Mouse (Mus musculus): ENCODE results near the gene Dhrs3. TPM values are rescaled to one million over a fixed set of nuclear protein-coding genes. Genes with fewer than 3 reads are reported as not detected.

Gene Dhrs3
- polyA plus RNA-seq, 1 experiment from 2014 or later, result 21.5 TPM

DNA sequence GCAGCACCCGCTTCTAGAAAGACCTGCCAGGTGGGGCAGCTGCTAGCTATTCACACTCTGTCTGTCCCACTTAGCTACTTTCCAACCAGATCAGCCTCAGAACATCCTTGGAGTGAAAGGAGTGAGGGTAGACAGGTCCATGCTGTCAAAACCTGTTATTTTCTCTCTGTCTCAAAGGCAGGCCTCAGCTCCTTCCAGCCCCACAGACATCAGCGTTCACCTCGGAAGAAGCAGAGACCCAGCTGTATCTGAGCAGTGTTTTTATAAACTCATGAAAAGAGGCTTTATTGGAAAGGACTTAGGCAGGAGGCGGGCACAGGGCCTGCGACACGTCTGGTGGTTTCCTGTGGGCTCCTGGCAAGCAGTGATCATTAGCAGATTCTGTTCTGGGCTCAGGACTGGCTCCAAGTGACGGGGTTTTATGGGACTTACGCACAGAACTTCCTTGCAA, 9.7 kb upstream of the Dhrs3 start:
- H3K27ac ChIP-seq (ENCODE audit: low read depth, low read length), result no peak overlapping the region
- ATAC-seq (ENCODE audit: low FRiP score) (no peak), DNase-seq (ENCODE audit: low spot score) (no peak)
- H3K4me3 ChIP-seq (ENCODE audit: low read depth, low read length), result no peak overlapping the region
- H3K27me3 ChIP-seq (ENCODE audit: control insufficient read depth, insufficient read depth, low read length), result no peaks in the 10 kb centered on the region
- H3K4me1 ChIP-seq (replicated peaks; ENCODE audit: control insufficient read depth, insufficient read depth, low read length), result no peaks in the 10 kb centered on the region
- no peak overlapping the region for H3K9ac ChIP-seq (ENCODE audit: low read depth, low read length)
- no peaks in the 10 kb centered on the region for H3K9me3 ChIP-seq (ENCODE audit: control insufficient read depth, low read length)
- H3K36me3 ChIP-seq (ENCODE audit: control insufficient read depth, insufficient read depth, low read length), result no peaks in the 10 kb centered on the region
- no peak overlapping the region for H3K4me2 ChIP-seq (replicated peaks; ENCODE audit: low read depth, low read length)
- WGBS, result 74% methylated on average over 8 of the region's 8 CpGs

DNA sequence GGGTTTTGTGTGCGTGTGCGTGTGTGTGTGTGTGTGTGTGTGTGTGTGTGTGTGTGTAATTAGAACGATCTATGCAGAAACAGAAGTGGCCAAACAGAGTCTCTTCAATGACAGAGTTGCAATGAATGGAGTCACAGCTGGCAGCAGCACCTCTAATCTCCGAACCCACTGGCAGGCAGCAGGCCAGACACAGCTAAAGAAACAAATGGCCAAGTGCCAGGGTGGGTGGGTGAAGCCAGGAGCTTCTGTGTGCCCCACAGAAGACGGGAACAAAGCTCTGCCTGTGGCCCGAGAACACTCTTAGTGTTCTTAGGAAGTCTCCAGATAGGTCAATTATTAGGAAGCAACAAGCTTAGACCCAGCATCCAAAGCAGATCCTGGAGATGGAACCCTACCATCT, 6.2 kb upstream of the Dhrs3 start:
- DNase-seq (ENCODE audit: low spot score), result no peak
- H3K27ac ChIP-seq (ENCODE audit: low read depth, low read length), result no peak overlapping the region
- 0 out of 2 replicates have a peak, but pooled peaks cover 2% of the 10 kb centered on the region for H3K27me3 ChIP-seq (ENCODE audit: control insufficient read depth, insufficient read depth, low read length)
- no peak for ATAC-seq (ENCODE audit: low FRiP score)
- no peak overlapping the region for H3K4me3 ChIP-seq (ENCODE audit: low read depth, low read length)
- H3K36me3 ChIP-seq (ENCODE audit: control insufficient read depth, insufficient read depth, low read length), result no peaks in the 10 kb centered on the region
- no peaks in the 10 kb centered on the region for H3K9me3 ChIP-seq (ENCODE audit: control insufficient read depth, low read length)
- H3K4me2 ChIP-seq (replicated peaks; ENCODE audit: low read depth, low read length), result no peak overlapping the region
- WGBS, result 71% methylated on average over 6 of the region's 6 CpGs
- no peaks in the 10 kb centered on the region for H3K4me1 ChIP-seq (replicated peaks; ENCODE audit: control insufficient read depth, insufficient read depth, low read length)
- H3K9ac ChIP-seq (ENCODE audit: low read depth, low read length), result no peak overlapping the region

DNA sequence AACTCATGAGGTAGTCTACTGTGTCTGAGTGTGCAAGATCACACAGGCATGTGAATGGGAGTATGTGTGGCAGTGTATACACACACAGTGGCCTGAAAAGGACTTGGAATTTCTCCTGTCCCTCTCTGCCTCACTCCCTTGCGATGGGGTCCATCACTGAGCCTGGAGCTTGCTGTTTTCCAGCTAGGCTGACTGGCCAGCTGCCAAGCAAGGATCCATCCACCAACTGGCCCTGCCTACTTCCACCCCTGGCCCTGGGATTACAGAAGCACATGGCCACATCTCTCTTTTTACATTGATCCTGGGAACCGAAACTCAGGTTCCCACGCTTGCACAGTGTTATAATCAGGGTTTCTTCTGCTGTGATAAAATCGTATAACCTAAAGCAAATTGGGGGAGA, 3.9 kb upstream of the Dhrs3 start:
- H3K4me1 ChIP-seq (replicated peaks; ENCODE audit: control insufficient read depth, insufficient read depth, low read length), result peaks cover under 1% of the 10 kb centered on the region
- DNase-seq (ENCODE audit: low spot score) (no peak), ATAC-seq (ENCODE audit: low FRiP score) (no peak)
- peaks cover 9% of the 10 kb centered on the region for H3K27me3 ChIP-seq (ENCODE audit: control insufficient read depth, insufficient read depth, low read length)
- no peak overlapping the region for H3K27ac ChIP-seq (ENCODE audit: low read depth, low read length)
- no peak overlapping the region for H3K9ac ChIP-seq (ENCODE audit: low read depth, low read length)
- no peak overlapping the region for H3K4me2 ChIP-seq (replicated peaks; ENCODE audit: low read depth, low read length)
- H3K36me3 ChIP-seq (ENCODE audit: control insufficient read depth, insufficient read depth, low read length), result no peaks in the 10 kb centered on the region
- no peak overlapping the region for H3K4me3 ChIP-seq (ENCODE audit: low read depth, low read length)
- no peaks in the 10 kb centered on the region for H3K9me3 ChIP-seq (ENCODE audit: control insufficient read depth, low read length)
- 93% methylated on average over 4 of the region's 4 CpGs for WGBS

DNA sequence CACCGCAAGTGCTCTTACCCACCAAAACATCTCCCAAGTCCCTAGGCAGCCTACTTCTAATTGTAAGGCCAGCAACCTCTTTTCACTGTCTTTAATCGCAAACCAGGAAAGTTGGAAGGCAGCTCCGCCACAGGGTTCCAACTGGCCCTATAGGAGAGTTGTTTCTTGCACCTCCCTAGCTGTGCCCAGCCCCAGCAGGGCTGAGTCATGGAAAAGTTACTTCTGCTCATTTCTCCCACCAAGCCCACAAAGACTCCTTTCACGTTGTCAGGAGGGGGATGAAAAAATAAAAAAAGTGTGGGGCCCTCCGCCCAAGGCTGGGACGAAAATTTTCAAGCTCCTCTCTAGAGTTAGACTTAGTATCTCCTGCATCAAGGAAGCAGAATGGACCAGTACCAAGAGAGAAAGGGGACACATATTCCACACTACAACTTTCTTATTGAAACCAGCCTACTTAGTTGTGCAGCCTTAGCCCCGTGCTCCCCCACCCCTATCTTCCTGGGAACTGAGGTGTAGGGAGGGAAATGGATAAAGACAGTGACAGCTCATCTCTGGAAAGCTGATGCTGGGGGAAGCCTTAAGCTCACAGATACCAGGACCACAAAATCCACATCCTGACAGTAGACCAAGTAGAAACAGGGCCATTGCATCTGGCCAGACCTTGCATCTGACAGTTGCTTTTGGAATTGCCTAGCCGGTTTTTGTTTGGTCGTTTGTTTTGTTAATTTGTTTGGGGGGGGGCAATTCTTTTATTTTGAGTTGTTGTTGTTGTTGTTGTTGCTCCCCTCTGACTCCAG, 2.9 kb upstream of the Dhrs3 start:
- no peak for DNase-seq (ENCODE audit: low spot score)

DNA sequence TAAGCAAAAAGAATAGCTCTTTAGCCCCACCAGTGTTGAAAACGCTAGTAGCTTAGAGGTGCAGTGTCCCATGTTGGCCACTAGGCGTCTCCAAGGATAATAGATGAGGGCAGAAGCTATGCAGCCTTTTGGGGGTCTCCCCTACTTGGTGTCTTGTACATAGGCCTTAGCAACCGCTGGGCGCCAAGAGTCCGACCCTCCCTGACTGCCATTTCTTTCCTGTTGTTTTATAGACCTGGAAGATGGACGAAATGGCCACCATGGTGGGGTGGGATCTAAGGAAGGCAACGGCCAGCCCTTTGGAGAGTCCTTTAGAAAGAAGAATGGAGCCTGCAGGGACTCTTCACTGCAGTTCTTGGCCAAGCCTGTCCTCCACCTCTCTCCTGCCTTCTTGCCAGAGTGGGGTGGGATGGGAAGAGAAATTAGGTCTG, 1.9 kb upstream of the Dhrs3 start:
- H3K27ac ChIP-seq (ENCODE audit: low read depth, low read length), result no peak overlapping the region
- H3K27me3 ChIP-seq (ENCODE audit: control insufficient read depth, insufficient read depth, low read length), result peaks cover 22% of the 10 kb centered on the region
- no peak overlapping the region for H3K4me2 ChIP-seq (replicated peaks; ENCODE audit: low read depth, low read length)
- ATAC-seq (ENCODE audit: low FRiP score) (peak; percentile 47), DNase-seq (ENCODE audit: low spot score) (peak; percentile 84)
- 10% methylated on average over 7 of the region's 7 CpGs for WGBS
- H3K4me1 ChIP-seq (replicated peaks; ENCODE audit: control insufficient read depth, insufficient read depth, low read length), result peaks cover 6% of the 10 kb centered on the region
- H3K9ac ChIP-seq (ENCODE audit: low read depth, low read length), result no peak overlapping the region
- H3K36me3 ChIP-seq (ENCODE audit: control insufficient read depth, insufficient read depth, low read length), result no peaks in the 10 kb centered on the region
- no peak overlapping the region for H3K4me3 ChIP-seq (ENCODE audit: low read depth, low read length)
- H3K9me3 ChIP-seq (ENCODE audit: control insufficient read depth, low read length), result no peaks in the 10 kb centered on the region

More for the DNA sequence above, 2.9 kb upstream of the Dhrs3 start:
- Histone ChIP-seq H3K9ac (ENCODE audit: low read depth, low read length) (no peak overlapping the region), H3K27me3 (ENCODE audit: control insufficient read depth, insufficient read depth, low read length) (peaks cover 18% of the 10 kb centered on the region), H3K27ac (ENCODE audit: low read depth, low read length) (no peak overlapping the region), H3K4me2 (replicated peaks; ENCODE audit: low read depth, low read length) (no peak overlapping the region), H3K4me1 (replicated peaks; ENCODE audit: control insufficient read depth, insufficient read depth, low read length) (peaks cover 6% of the 10 kb centered on the region), H3K9me3 (ENCODE audit: control insufficient read depth, low read length) (no peaks in the 10 kb centered on the region), H3K36me3 (ENCODE audit: control insufficient read depth, insufficient read depth, low read length) (no peaks in the 10 kb centered on the region), H3K4me3 (ENCODE audit: low read depth, low read length) (no peak overlapping the region)
- ATAC-seq (ENCODE audit: low FRiP score), result no peak
- WGBS, result 77% methylated on average over 9 of the region's 9 CpGs

DNA sequence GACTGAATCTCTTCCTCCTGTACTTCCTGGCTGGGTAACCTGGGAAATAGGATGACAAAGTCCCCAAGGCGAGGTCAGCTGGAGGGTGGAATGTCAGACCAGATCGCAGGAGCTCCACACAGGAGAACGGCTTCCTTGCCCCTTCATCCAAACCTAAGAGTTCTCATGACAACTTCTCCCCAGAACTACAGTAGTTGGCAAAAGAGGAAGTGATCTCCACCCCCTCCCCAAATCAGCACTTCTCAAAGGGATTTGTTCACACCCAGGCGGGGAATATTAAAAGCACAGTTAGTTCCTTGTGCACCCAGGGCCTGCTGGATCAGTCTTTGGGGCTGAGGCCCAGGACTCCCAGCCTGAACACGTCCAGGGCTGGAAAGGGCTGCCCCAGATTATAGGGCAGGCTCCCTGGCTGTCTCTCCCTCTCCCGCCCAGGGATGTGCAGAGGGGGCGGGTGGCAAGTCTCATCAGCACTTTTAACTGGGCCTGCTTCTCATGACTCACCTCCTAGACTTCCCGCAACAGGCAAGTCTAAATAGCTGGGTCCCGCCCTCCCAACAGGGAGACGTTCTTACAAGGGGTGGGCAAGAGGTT, 1.4 kb upstream of the Dhrs3 start:
- Histone ChIP-seq H3K4me2 (replicated peaks; ENCODE audit: low read depth, low read length) (no peak overlapping the region), H3K27me3 (ENCODE audit: control insufficient read depth, insufficient read depth, low read length) (peaks cover 22% of the 10 kb centered on the region), H3K27ac (ENCODE audit: low read depth, low read length) (no peak overlapping the region), H3K9me3 (ENCODE audit: control insufficient read depth, low read length) (no peaks in the 10 kb centered on the region), H3K4me1 (replicated peaks; ENCODE audit: control insufficient read depth, insufficient read depth, low read length) (peaks cover 6% of the 10 kb centered on the region), H3K36me3 (ENCODE audit: control insufficient read depth, insufficient read depth, low read length) (no peaks in the 10 kb centered on the region), H3K4me3 (ENCODE audit: low read depth, low read length) (no peak overlapping the region), H3K9ac (ENCODE audit: low read depth, low read length) (no peak overlapping the region)
- DNase-seq (ENCODE audit: low spot score) (peak; percentile 15), ATAC-seq (ENCODE audit: low FRiP score) (0 out of 2 replicates have a peak, but pooled peaks have one; percentile 1)
- 44% methylated on average over 10 of the region's 10 CpGs for WGBS

DNA sequence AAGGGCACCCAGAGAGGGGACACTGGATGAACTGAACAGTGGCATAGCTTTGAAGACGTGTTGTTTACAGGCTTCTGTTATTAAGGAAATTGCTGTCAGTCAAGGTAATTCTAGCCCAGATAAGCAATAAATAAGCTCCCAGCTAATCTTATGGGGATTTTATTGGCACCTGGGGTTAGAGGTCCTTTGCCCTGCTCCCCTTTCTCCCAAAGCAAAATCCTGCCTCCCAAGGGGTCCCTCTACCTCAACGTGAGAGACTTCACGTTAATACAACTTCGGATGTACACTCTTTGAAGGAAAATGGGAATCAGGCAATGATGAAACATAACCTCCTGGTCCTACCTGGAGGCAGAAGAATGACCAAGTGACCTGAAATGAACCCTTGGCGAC, 889 bp upstream of the Dhrs3 start:
- 0 out of 2 replicates have a peak, but pooled peaks have one; percentile 0 for ATAC-seq (ENCODE audit: low FRiP score)
- Histone ChIP-seq H3K4me2 (replicated peaks; ENCODE audit: low read depth, low read length) (peak overlapping the region; percentile 83), H3K4me1 (replicated peaks; ENCODE audit: control insufficient read depth, insufficient read depth, low read length) (peaks cover 6% of the 10 kb centered on the region), H3K36me3 (ENCODE audit: control insufficient read depth, insufficient read depth, low read length) (no peaks in the 10 kb centered on the region), H3K27me3 (ENCODE audit: control insufficient read depth, insufficient read depth, low read length) (peaks cover 22% of the 10 kb centered on the region), H3K4me3 (ENCODE audit: low read depth, low read length) (peak overlapping the region; percentile 39), H3K9me3 (ENCODE audit: control insufficient read depth, low read length) (no peaks in the 10 kb centered on the region), H3K9ac (ENCODE audit: low read depth, low read length) (no peak overlapping the region), H3K27ac (ENCODE audit: low read depth, low read length) (no peak overlapping the region)
- DNase-seq (ENCODE audit: low spot score), result no peak
- 11% methylated on average over 5 of the region's 5 CpGs for WGBS

DNA sequence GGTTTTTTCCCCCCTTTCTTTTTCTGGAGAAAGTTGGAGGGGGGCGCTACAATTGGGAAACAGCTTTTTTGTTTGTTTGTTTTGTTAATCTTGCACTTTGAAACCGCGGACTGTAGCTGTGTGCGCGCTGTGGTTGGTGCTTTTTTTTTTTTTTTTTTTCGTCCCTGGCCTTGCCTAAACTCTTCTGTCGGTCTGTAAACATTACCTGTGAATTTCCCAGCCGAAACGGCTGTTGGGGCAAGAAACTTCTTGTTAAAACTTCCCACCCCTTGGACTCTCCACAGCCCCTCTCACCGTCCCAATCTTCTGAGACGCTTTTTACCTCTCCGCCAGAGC, 278 bp downstream of the Dhrs3 start:
- under 1% methylated on average over 12 of the region's 12 CpGs for WGBS
- Histone ChIP-seq H3K4me3 (ENCODE audit: low read depth, low read length) (peak overlapping the region; percentile 39), H3K9ac (ENCODE audit: low read depth, low read length) (peak overlapping the region; percentile 17), H3K4me2 (replicated peaks; ENCODE audit: low read depth, low read length) (peak overlapping the region; percentile 83), H3K27ac (ENCODE audit: low read depth, low read length) (no peak overlapping the region), H3K9me3 (ENCODE audit: control insufficient read depth, low read length) (no peaks in the 10 kb centered on the region), H3K27me3 (ENCODE audit: control insufficient read depth, insufficient read depth, low read length) (peaks cover 22% of the 10 kb centered on the region), H3K36me3 (ENCODE audit: control insufficient read depth, insufficient read depth, low read length) (no peaks in the 10 kb centered on the region), H3K4me1 (replicated peaks; ENCODE audit: control insufficient read depth, insufficient read depth, low read length) (peaks cover 6% of the 10 kb centered on the region)
- DNase-seq (ENCODE audit: low spot score) (peak; percentile 22), ATAC-seq (ENCODE audit: low FRiP score) (no peak)
